Mouse (Mus musculus) bone marrow, adult 2 months (tissue): Measurements from ENCODE around the gene A130010J15Rik. TPM values are rescaled to one million over a fixed set of nuclear protein-coding genes. Genes with fewer than 3 reads are reported as not detected.

ENCODE experiments used
- H3K27ac ChIP-seq: fragments of 200-500 bp; 2 replicates; pipeline ENCODE4 v1.5.1; 2012; ENCODE audit warnings: low read depth, mild to moderate bottlenecking, control low read depth, inconsistent platforms, low read length; ENCODE audit not compliant: control insufficient read depth, poor library complexity, insufficient read depth
- H3K4me1 ChIP-seq: fragments of 200-500 bp; 2 replicates; pipeline ENCODE4 v1.6.1; 2011; ENCODE audit warnings: low read length; ENCODE audit not compliant: control insufficient read depth, insufficient read depth
- H3K4me3 ChIP-seq: fragments of 200-500 bp; replicated peaks from 2 replicates; pipeline ENCODE3; 2011; ENCODE audit warnings: mild to moderate bottlenecking, low read depth, low read length, control low read depth; ENCODE audit not compliant: control insufficient read depth
- CTCF ChIP-seq: fragments of 200-500 bp; IDR thresholded peaks from 2 replicates; pipeline ENCODE4 v1.5.1; 2011; ENCODE audit warnings: low read length, control low read depth; ENCODE audit not compliant: control insufficient read depth, insufficient read depth
- POLR2A ChIP-seq: fragments of 200-500 bp; IDR thresholded peaks from 2 replicates; pipeline ENCODE4 v1.6.1; 2011; ENCODE audit warnings: low read depth, mild to moderate bottlenecking, control low read depth, low read length, borderline replicate concordance; ENCODE audit not compliant: control insufficient read depth
- WGBS: fragments of 180-500 bp; shearing (Covaris S2); methylation state at CpG from one replicate; pipeline ENCODE4 v1.1.7; 2018; 5-methylcytosine and 5-hydroxymethylcytosine counted together
- polyA plus RNA-seq: library from polyadenylated mRNA; stranded (reverse); fragments of >200 nt; gene quantifications from 2 replicates; pipeline ENCODE4 v1.2.4, GENCODE M21; 2011; ENCODE audit warnings: low replicate concordance; ENCODE audit not compliant: missing spikeins, insufficient read depth, insufficient read length

The A130010J15Rik gene
- polyA plus RNA-seq, 1 experiment = 2.8 TPM

DNA sequence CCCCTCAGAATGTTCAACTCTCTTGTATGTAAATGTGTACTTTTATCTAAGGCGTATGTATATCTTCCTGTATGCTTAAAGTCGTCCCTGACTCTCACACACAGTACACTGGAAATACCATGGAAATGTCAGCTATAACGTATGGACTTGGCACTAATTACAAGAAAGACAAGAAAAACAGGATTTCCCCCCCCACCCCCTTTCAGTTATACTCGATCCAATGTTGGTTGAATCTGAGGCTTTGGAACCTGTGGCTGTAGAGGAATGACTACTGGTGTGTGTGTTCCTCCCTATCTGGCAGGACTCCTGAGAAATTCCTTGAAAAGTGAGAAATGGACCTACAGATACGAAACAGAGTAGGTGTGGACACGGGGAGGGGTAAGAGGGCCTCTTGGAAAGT, 20.4 kb downstream of the A130010J15Rik start:
- TF ChIP-seq POLR2A = no peak
- TF ChIP-seq CTCF = no peak
- 83% methylated on average over 6 of the region's 6 CpGs for WGBS
- Histone ChIP-seq H3K4me1 (peaks cover 2% of the 10 kb centered on the region; the same call in 1 of the 2 replicates), H3K27ac (no peak overlapping the region), H3K4me3 (no peak overlapping the region)

DNA sequence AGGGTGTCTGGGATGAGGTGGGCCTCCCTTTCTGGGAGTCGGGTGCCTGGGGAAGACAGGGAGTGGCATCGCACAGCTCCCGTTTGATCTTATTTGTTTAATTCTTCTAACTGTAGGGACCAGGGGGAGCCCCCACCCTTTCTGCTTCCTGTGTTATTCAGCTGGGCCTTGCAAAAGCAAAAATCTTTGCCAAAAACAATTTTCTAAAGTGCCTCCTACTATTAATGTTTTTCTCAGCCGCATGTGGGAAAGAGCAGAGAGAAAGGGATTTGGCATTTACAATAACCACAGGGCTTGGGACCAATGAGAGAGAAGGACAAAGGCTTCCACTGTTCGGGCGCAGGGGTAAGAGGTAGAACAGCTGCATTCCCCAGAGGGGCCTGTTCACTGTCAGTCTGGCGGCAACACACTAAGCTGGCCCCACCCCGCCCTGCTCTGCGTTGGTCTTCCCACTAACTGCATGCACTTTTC, 21.3 kb downstream of the A130010J15Rik start:
- Histone ChIP-seq H3K27ac (peak overlapping the region; percentile 40), H3K4me3 (no peak overlapping the region), H3K4me1 (peaks cover 2% of the 10 kb centered on the region; the same call in 1 of the 2 replicates)
- TF ChIP-seq POLR2A (no peak), CTCF (no peak)
- 66% methylated on average over 9 of the region's 9 CpGs for WGBS

DNA sequence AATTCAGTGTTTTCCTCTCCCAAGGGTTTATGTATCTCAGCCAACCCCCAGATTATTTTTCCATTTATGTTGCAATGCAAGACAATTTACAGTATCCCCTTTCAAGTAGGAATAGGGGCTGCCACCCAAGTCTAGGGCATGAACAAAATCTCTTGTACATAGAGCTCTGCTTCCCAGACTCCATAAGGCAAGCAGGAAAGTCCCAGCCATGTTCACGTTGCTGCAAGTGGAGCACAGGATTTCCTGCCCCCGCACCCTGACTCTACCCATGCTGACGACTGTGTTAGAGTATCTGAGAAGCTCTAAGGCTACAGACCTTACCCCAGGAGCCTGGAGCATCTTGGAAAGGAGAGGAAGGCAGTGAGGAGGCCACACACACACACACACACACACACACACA, 21.9 kb downstream of the A130010J15Rik start:
- TF ChIP-seq CTCF (no peak), POLR2A (no peak)
- peaks cover 2% of the 10 kb centered on the region; the same call in 1 of the 2 replicates for H3K4me1 ChIP-seq
- 32% methylated on average over 3 of the region's 3 CpGs for WGBS
- H3K4me3 ChIP-seq = no peak overlapping the region
- peak overlapping the region; percentile 51 for H3K27ac ChIP-seq

DNA sequence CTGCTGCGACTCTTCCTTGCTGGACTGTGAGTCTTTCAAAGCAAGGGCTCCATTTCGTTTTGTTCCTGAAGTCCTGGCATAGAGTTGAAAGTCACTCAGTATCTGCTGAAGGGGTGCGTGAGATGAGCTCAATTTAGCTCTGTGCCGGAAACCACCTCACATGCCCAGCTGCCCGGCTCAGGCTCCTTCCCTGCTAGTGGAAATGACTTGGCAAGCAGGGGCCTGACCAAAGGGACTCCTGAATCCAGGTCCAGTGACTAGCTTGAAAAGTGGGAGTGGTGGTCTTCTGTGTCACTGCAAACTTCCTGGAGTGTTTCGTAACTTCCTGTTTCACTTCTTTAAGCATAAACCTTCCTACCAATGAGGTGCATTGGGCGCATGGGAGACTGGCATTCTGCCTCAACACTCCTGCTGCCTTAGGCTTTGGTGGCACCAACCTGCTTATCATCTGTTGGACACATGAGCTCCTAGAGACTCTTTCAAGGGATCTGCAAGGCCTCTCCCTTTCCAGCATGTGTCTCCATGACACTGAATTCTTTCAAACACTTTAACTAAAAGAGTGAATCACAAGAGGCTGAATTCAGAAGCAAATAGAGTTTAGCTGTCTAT, 23.9 kb downstream of the A130010J15Rik start:
- Histone ChIP-seq H3K4me3 (no peak overlapping the region), H3K4me1 (peaks cover 2% of the 10 kb centered on the region; the same call in 1 of the 2 replicates), H3K27ac (peak overlapping the region; percentile 31)
- WGBS = 19% methylated on average over 7 of the region's 7 CpGs
- TF ChIP-seq CTCF = no peak
- TF ChIP-seq POLR2A = no peak

DNA sequence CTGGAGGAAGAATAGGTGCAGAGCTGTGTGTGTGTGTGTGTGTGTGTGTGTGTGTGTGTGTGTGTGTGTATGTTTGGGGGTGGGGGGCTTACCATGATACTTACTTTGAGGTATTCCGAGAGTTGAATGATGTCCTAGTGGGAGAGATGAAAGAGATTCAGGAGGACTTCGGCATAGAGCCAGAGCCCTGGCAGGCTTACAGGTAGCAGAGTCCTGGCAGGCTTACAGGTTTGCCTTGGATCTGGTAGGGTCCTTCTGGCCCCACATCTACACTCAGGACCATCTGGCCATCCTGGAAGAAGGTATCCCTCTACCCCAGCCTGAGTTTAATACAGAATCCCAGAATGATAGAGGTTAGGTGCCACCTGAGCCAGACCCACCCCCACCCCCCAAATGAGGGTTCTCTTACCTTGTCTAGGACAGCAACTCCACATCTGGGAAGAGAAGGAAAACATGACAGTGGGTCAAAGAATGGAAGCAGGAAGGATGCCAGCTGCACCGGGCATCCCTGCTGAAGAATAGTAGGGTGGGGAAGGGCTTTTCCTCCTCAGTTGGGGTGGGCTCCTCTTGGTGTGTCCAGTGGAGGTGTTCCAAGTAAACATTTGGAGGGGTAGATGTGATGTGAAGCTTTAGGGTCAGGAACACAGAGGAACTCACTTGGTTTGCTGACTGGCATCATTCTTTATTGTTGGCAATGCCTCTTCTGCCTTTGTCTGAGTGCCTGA, 26.7 kb downstream of the A130010J15Rik start:
- no peak for TF ChIP-seq CTCF
- TF ChIP-seq POLR2A = no peak
- no peak overlapping the region for H3K27ac ChIP-seq
- no peak overlapping the region for H3K4me3 ChIP-seq
- 85% methylated on average over 3 of the region's 3 CpGs for WGBS
- peaks cover 2% of the 10 kb centered on the region; the same call in 1 of the 2 replicates for H3K4me1 ChIP-seq

DNA sequence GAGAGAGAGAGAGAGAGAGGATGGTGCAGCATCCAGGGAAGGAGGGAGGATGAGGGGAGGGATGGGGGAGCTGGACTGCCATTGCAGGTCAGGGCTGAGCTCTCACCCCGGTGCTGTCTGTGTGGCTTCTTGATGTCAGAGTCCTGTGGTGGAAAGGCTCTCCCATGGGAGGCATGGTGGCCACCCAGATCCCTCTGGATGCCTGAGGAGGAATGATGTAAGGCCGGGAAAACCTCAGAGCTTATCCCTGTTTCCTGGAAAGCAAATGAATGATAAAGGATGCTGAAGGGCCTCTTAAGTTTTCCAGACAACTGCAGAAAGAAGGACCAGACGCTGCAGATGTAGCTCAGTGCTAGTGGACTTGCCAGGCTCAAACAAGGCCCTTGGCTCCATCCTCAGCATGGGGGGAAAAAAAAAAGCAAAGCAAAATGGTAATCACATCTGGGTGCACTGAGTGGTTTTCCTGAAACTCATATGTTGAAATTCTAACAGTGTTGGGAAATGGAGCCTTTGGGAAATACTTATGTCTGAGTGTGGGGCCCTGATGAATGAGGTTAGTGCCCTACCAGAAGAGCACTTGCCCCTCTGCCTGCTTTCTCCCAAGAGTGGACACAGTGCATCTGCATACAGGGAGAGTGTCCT, 27.4 kb downstream of the A130010J15Rik start:
- 77% methylated on average over 3 of the region's 3 CpGs for WGBS
- Histone ChIP-seq H3K27ac (no peak overlapping the region), H3K4me3 (no peak overlapping the region), H3K4me1 (no peaks in the 10 kb centered on the region; the same call in 1 of the 2 replicates)
- TF ChIP-seq POLR2A (no peak), CTCF (no peak)

DNA sequence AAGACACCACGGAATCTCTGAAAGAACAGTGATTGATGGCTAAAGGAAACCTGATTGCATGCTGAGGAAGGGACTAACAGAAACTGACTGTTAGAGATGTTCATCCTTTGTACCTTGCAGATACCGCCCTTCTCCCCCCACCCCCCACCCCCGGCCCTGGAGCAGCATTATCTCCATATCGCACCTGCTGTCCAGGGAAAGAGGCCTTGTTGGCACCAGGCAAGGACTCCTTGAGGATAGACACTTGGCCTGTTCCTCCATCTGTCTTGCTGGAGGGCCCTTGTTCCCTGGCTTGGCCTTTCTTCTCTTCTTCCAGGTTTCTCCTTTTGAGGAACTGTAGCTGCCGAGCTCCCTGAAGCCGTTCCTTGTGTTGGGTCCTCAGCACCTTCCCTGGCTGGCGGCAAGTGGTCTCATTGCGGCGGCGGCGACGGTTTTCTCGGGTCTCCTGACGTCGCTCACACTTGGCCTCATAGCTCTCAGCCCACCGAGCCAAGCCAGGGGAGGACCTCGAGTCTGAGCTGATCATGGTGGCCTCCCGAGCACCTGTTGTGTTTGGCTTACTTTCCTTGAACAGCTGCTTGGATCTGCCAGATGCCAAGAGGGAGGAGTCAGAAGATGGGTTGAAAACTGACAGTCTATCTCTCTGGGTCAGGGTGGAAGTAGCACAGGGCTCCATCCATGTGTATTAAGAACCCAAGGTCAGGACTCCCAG, 29.8 kb downstream of the A130010J15Rik start:
- Histone ChIP-seq H3K4me1 (peaks cover 2% of the 10 kb centered on the region; the same call in 1 of the 2 replicates), H3K4me3 (no peak overlapping the region), H3K27ac (no peak overlapping the region)
- TF ChIP-seq CTCF = no peak
- no peak for TF ChIP-seq POLR2A
- WGBS = 84% methylated on average over 18 of the region's 18 CpGs
